Mouse (Mus musculus) kidney, embryonic 16.5 days (tissue): ENCODE data around the gene Scaper. TPM values are rescaled to one million over a fixed set of nuclear protein-coding genes. Genes with fewer than 3 reads are reported as not detected.

Experiments
- ATAC-seq: fragments of 200-750 bp; cut with Nextera tagmentation; 2 replicates; pipeline ENCODE4 v1.8.0; 2017; ENCODE audit warnings: moderate TSS enrichment; ENCODE audit not compliant: low FRiP score, low TSS enrichment
- H3K27ac ChIP-seq: fragments of 300-500 bp; sonication (generic); 2 replicates; pipeline ENCODE4 v1.5.1; 2014; ENCODE audit warnings: low read length
- H3K27me3 ChIP-seq: fragments of 300-500 bp; sonication (generic); 2 replicates; pipeline ENCODE4 v1.6.1; 2014; ENCODE audit warnings: low read length, control low read depth, mixed read lengths; ENCODE audit not compliant: insufficient read depth
- H3K36me3 ChIP-seq: fragments of 300-500 bp; sonication (generic); 2 replicates; pipeline ENCODE4 v1.6.1; 2014; ENCODE audit warnings: low read length, control low read depth, mixed read lengths; ENCODE audit not compliant: insufficient read depth
- H3K4me1 ChIP-seq: fragments of 300-500 bp; sonication (generic); 2 replicates; pipeline ENCODE4 v1.6.1; 2014; ENCODE audit warnings: low read length, control low read depth, mixed read lengths; ENCODE audit not compliant: insufficient read depth
- H3K4me2 ChIP-seq: fragments of 300-500 bp; sonication (generic); replicated peaks from 2 replicates; pipeline ENCODE4 v1.6.1; 2014; ENCODE audit warnings: low read depth, low read length
- H3K4me3 ChIP-seq: fragments of 300-500 bp; sonication (generic); 2 replicates; pipeline ENCODE4 v1.5.1; 2014; ENCODE audit warnings: mild to moderate bottlenecking, low read length
- H3K9ac ChIP-seq: fragments of 300-500 bp; sonication (generic); replicated peaks from 2 replicates; pipeline ENCODE4 v1.6.1; 2014; ENCODE audit warnings: low read length
- H3K9me3 ChIP-seq: fragments of 300-500 bp; sonication (generic); 2 replicates; pipeline ENCODE4 v1.6.1; 2016; ENCODE audit warnings: low read length, control low read depth
- WGBS: fragments of 180-500 bp; shearing (Covaris S2); extraction: QIAGEN DNeasy Blood & Tissue Kit; methylation state at CpG from one replicate; pipeline ENCODE4 v1.1.7; 2014; 5-methylcytosine and 5-hydroxymethylcytosine counted together
- polyA plus RNA-seq: library from polyadenylated mRNA; unstranded; fragments of >200 nt; fragmentation: Nextera tagmentation; extraction: Ambion mirVana; gene quantifications from 2 replicates; pipeline ENCODE4 v1.2.1, GENCODE M21; 2015

Gene Scaper
- polyA plus RNA-seq, 1 experiment from 2014 or later, result 8.8 TPM

GRCm38 (mm10) chr9:55542366-55543325, 395.3 kb downstream of the Scaper start:
- no peak overlapping the region for H3K9ac ChIP-seq
- H3K27ac ChIP-seq, result no peak overlapping the region
- whole genome bisulfite sequencing, result 2% methylated on average over 57 of the region's 59 CpGs
- H3K4me1 ChIP-seq, result peaks cover 42% of the 10 kb centered on the region
- peak overlapping the region; percentile 62 for H3K4me2 ChIP-seq
- no peak for ATAC-seq
- H3K4me3 ChIP-seq, result peak overlapping the region; percentile 19
- H3K27me3 ChIP-seq, result peaks cover 95% of the 10 kb centered on the region
- H3K36me3 ChIP-seq, result no peaks in the 10 kb centered on the region
- H3K9me3 ChIP-seq, result no peaks in the 10 kb centered on the region

- ATAC-seq, result no peak
- under 1% methylated on average over 56 of the region's 59 CpGs for WGBS
- Histone ChIP-seq H3K27ac (no peak overlapping the region), H3K9me3 (no peaks in the 10 kb centered on the region), H3K4me3 (peak overlapping the region; percentile 19), H3K36me3 (no peaks in the 10 kb centered on the region), H3K27me3 (peaks cover 95% of the 10 kb centered on the region), H3K9ac (no peak overlapping the region), H3K4me2 (peak overlapping the region; percentile 62), H3K4me1 (peaks cover 42% of the 10 kb centered on the region)
Observed at GRCm38 (mm10) chr9:55541681-55542365, 396.1 kb downstream of the Scaper start.

- H3K36me3 ChIP-seq, result no peaks in the 10 kb centered on the region
- ATAC-seq, result peak; percentile 75
- no peak overlapping the region for H3K9ac ChIP-seq
- peak overlapping the region; percentile 62 for H3K4me2 ChIP-seq
- no peak overlapping the region for H3K27ac ChIP-seq
- WGBS, result 0% methylated on average over 27 of the region's 28 CpGs
- peak overlapping the region; percentile 50 for H3K4me3 ChIP-seq
- H3K27me3 ChIP-seq, result peaks cover 95% of the 10 kb centered on the region
- H3K9me3 ChIP-seq, result no peaks in the 10 kb centered on the region
- peaks cover 34% of the 10 kb centered on the region for H3K4me1 ChIP-seq
Observed at GRCm38 (mm10) chr9:55540888-55541287, 397.0 kb downstream of the Scaper start.

- Histone ChIP-seq H3K27me3 (peaks cover 92% of the 10 kb centered on the region), H3K27ac (no peak overlapping the region), H3K4me1 (peaks cover 30% of the 10 kb centered on the region), H3K4me3 (peak overlapping the region; percentile 50), H3K4me2 (peak overlapping the region; percentile 62), H3K9ac (no peak overlapping the region), H3K9me3 (no peaks in the 10 kb centered on the region), H3K36me3 (no peaks in the 10 kb centered on the region)
- WGBS, result under 1% methylated on average over 12 of the region's 12 CpGs
- no peak for ATAC-seq
Observed at GRCm38 (mm10) chr9:55540391-55540770, 397.5 kb downstream of the Scaper start.

GRCm38 (mm10) chr9:55539661-55540390, 398.1 kb downstream of the Scaper start:
- peaks cover 87% of the 10 kb centered on the region for H3K27me3 ChIP-seq
- H3K4me3 ChIP-seq, result 0 out of 2 replicates have a peak overlapping the region, but pooled peaks have one; percentile 2
- H3K4me1 ChIP-seq, result peaks cover 24% of the 10 kb centered on the region; the same call in 1 of the 2 replicates
- H3K27ac ChIP-seq, result no peak overlapping the region
- H3K36me3 ChIP-seq, result no peaks in the 10 kb centered on the region
- 2% methylated on average over 31 of the region's 31 CpGs for WGBS
- H3K4me2 ChIP-seq, result 0 out of 2 replicates have a peak overlapping the region, but pooled peaks have one; percentile 6
- H3K9me3 ChIP-seq, result no peaks in the 10 kb centered on the region
- no peak overlapping the region for H3K9ac ChIP-seq
- no peak for ATAC-seq

- H3K9ac ChIP-seq, result no peak overlapping the region
- H3K4me2 ChIP-seq, result no peak overlapping the region
Observed at GRCm38 (mm10) chr9:55539006-55539405, 398.9 kb downstream of the Scaper start.

GRCm38 (mm10) chr9:55538377-55538776, 399.5 kb downstream of the Scaper start, which contains the start of gene Isl2:
Gene Isl2, plus strand, starts transcription at chr9:55538672.
- 6% methylated on average over 4 of the region's 4 CpGs for WGBS
- Histone ChIP-seq H3K9me3 (no peaks in the 10 kb centered on the region), H3K4me3 (no peak within 1 kb of the TSS), H3K4me2 (no peak within 1 kb of the TSS), H3K4me1 (peaks cover 22% of the 10 kb centered on the region; the same call in 1 of the 2 replicates), H3K9ac (no peak within 1 kb of the TSS), H3K36me3 (no peaks in the 10 kb centered on the region), H3K27me3 (peaks cover 78% of the 10 kb centered on the region), H3K27ac (no peak within 1 kb of the TSS)
- ATAC-seq, result no peak

More at GRCm38 (mm10) chr9:55539006-55539405, 398.9 kb downstream of the Scaper start:
- 5% methylated on average over 1 of the region's 1 CpGs for WGBS
- ATAC-seq, result no peak
- H3K4me3 ChIP-seq, result no peak overlapping the region
- H3K9me3 ChIP-seq, result no peaks in the 10 kb centered on the region
- H3K4me1 ChIP-seq, result peaks cover 22% of the 10 kb centered on the region; the same call in 1 of the 2 replicates
- H3K27me3 ChIP-seq, result peaks cover 84% of the 10 kb centered on the region
- H3K36me3 ChIP-seq, result no peaks in the 10 kb centered on the region
- no peak overlapping the region for H3K27ac ChIP-seq

GRCm38 (mm10) chr9:55535907-55536306, 402.0 kb downstream of the Scaper start:
- Histone ChIP-seq H3K9me3 (no peaks in the 10 kb centered on the region), H3K9ac (no peak overlapping the region), H3K4me1 (0 out of 2 replicates have a peak, but pooled peaks cover 6% of the 10 kb centered on the region), H3K4me3 (no peak overlapping the region), H3K36me3 (no peaks in the 10 kb centered on the region), H3K27ac (no peak overlapping the region), H3K27me3 (peaks cover 62% of the 10 kb centered on the region), H3K4me2 (no peak overlapping the region)
- no peak for ATAC-seq
- WGBS, result 22% methylated on average over 3 of the region's 3 CpGs

- no peak overlapping the region for H3K4me2 ChIP-seq
- H3K27ac ChIP-seq, result no peak overlapping the region
- H3K9ac ChIP-seq, result no peak overlapping the region
- no peak overlapping the region for H3K4me3 ChIP-seq
- no peaks in the 10 kb centered on the region for H3K36me3 ChIP-seq
- no peaks in the 10 kb centered on the region for H3K4me1 ChIP-seq
- ATAC-seq, result no peak
- no peaks in the 10 kb centered on the region; the same call in 1 of the 2 replicates for H3K9me3 ChIP-seq
- WGBS, result 40% methylated on average over 4 of the region's 4 CpGs
- no peaks in the 10 kb centered on the region for H3K27me3 ChIP-seq
Observed at GRCm38 (mm10) chr9:55525716-55526115, 412.2 kb downstream of the Scaper start.
